Mouse (Mus musculus) spleen, postnatal 4 days (tissue): ENCODE data around the gene AI597479.
"Not testable (repeated sequence)": the region's sequence is repeated elsewhere in the genome, so short reads cannot be mapped to it uniquely, and the experiment has no call there.

ENCODE experiments used
- DNase-seq, 2 experiments: peaks; one replicate each; pipeline ENCODE4 v3.0.0; 2022; ENCODE audit warnings: low spot score in 2 of 2

The AI597479 gene

DNA sequence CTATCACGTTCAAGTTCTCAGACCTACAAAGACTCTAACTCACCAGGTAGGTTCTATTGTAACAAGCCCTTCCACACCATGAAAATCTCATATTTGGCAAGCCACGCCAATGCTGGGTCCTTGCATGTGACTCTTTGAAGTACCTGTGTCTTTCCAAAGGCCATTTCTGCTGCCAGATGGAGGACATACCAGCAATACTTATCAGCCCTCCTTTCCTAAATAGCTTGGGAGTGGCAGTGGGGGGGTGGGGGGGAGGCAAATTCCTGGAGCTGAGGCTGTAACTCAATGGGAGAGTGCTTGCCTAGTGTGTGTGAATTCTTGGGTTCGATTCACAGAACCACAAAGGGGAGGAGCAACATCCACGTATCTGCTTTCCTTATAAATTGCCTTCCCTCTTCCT is 26.2 kb downstream of the AI597479 start:
- DNase-seq, result no peak

DNA sequence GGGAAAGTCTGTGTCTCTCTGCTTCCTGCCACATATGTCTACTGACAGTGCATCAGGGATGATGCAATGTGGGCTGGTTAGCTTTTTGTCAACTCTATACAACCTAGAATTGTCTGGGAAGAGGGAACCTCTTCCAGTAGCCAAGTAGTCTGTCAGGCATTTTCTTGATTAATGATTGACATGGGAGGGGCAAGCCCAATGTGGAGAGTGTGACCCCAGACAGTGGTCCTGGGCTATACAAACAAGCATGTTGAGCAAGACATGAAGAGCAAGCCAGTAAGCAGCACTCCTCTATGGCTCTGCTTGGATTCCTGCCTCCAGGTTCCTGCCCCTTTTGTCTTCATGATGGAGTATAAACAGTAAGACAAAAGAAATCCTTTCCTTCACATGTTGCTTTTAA is 28.7 kb downstream of the AI597479 start:
- no peak for DNase-seq

DNA sequence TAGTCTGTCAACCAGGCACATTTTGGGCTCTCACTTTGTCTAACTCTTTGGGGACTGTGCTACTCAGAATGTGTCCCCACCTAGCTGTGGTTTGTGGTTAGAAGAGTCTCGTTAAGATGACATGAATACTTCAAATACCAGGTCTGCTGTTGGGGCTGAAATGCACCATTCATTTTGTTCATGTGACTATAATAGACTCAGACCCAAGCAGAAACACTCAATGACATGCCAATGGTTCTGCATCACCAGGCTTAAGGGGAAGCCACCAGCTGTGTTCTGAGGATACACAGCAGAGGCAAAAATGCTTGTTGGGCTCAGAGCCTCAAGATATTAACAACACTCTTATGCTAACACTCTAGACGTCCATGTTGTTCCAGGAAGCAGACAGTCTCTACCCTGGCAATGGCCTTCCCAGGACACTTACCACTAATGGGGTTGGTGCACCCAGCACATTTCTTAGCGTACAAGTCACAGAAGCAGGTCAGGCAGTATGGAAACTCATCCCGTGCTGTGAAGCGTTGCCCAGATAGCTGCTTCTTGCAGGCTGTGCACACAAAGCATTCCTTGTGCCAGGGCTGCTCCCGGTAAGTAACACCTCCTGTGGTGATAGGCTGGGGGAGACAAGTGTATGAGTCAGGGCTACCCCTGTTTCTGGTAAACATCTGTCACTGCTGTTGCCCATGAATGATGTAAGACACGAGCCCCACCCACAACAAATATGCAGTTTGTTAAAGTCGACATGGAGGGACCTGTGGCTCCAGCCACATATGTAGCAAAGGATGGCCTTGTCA is 29.5 kb downstream of the AI597479 start:
- no peak for DNase-seq

DNA sequence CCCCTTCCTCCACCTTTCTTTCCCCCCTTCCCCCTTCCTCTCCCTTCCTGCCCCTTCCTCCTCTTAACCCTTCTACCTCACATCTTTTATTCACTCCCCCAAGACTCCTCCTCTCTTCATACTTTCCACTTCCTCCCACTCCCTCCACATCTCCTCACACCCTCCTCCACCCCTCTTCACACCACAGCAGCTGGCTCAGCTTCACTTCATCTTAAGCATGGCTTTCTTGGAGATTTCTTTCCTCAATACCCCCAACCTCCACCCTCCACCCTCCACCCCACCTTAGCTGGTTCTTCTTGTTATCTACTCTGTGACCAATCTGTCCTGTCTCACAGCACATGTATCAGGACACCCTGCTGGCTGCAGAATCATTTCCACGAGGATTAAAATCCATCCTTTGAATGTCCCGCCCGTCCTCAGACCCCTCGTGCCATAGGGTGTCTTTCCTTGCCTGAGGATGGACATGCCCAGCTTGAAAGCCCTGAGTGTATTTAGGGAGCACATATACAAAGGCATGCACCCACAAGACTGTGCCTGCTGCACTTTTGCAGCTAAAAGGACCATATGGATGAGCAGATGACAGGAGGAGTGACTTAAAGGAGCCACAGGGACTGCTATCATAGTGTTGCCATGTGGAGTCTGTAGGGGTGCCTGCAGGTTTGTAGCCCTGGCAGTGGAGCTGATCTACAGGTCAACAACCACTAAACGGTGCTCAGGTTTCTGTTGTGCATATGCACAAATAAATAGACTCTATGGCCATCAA is 31.9 kb downstream of the AI597479 start:
- no peak for DNase-seq

DNA sequence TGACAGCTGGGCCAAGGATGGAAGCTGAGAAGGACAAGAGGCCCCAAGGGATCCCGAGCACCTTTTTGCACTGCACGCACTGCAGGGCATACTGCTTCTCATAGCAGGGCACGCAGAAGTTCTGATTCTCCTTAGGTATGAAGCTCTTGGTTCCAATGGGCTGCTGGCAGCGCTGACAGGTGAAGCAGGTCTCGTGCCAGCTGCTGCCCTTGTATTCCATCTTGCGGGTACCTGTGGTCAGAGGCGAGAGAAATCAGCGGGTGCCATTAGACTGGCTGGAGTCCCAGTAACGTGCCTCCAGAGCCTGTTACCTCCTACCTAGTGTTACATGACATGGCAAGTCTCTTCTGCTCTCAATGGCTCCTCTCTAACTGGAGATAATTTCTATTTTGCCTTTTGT is 33.1 kb downstream of the AI597479 start:
- DNase-seq, result no peak

DNA sequence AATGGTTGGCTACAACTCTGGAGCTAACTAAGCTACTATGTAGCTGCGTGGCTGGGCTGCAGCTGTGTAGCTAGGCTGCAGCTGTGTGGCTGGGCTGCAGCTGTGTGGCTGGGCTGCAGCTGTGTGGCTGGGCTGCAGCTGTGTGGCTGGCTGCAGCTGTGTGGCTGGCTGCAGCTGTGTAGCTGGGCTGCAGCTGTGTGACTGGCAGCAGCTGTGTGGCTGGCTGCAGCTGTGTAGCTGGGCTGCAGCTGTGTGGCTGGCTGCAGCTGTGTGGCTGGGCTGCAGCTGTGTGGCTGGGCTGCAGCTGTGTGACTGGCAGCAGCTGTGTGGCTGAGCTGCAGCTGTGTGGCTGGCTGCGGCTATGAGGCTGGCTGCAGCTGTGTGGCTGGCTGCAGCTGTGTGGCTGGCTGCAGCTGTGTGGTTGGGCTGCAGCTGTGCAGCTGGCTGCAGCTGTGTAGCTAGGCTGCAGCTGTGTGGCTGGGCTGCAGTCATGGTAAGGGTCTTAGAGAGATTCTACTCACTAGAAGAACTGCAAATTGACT is 38.0 kb downstream of the AI597479 start:
- DNase-seq, result not testable (repeated sequence)

DNA sequence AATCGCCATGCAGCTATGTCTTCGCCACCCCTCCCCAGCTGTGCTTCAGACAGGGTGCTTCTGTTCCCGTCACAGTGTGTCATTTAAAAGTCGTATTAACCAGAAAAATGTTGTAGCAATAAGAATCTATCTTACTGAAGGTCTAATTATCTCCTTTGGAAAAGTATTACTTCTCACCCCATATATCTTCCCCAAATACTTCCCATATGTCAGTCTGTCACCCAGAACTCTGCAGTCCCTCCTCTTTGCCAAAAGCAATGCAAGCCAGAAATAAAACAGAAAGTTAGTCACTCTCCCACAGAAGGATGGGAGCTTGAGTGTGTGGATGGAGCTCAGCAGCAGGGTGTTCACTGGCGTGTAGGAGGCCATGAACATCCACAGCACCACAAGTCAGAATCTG is 38.8 kb downstream of the AI597479 start:
- no peak for DNase-seq

DNA sequence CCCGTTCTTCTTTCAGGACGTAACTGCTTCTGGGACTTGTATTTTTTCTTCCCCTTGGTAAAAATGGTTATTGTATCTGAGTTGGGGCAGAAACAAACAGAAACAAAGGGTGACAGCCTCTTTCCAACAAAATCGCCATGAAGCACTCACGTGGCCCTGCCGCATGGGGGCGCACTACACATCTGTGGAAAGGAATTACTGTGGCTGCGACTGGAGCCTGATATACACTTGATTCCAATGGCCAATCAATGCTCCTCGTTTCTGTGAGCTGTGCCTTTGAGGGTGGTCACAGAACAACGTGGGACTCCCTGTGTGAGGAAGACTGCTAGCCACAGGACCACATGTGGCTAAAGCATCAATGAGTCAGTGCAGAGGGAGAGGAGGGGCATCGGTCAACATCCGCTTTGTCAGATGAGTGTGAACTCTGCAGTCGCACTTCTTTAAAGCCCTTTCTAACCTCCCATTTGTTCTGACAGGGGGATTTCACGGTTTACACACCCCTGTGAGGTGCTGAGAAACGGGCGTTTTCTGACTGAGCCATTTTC is 39.8 kb downstream of the AI597479 start:
- no peak for DNase-seq

DNA sequence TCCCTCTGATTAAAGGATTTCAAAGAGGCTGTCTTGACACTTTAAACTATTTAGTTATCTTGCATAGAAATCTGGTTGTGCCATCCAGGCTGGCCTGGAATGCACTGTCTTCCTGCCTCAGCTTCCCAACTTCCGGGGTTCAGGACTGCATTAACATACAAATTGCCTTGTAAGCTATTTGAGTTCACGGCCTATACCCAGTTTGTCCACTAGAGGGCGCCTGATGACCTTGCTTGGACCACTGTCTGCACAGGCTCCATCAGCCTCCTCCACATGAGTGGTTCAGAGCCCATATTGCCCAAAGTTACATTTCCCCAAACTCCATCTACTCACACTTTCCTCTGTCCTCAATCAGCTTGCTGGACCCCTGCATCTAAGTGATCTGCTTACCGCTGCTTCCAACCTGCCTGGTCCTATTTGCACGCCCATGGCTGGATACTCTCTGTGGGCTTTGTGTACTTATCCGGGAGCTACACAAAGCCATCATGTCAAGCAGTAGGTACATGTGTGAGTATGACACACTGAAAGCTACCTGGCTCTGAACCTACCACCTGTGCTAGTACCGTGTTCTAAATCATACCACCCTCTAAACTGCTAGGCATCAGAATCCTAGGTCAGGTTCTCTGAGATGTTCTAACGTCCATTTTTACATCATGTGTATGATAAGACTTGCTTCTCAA is 41.2 kb downstream of the AI597479 start:
- peak; percentile 75 to 91 for DNase-seq

DNA sequence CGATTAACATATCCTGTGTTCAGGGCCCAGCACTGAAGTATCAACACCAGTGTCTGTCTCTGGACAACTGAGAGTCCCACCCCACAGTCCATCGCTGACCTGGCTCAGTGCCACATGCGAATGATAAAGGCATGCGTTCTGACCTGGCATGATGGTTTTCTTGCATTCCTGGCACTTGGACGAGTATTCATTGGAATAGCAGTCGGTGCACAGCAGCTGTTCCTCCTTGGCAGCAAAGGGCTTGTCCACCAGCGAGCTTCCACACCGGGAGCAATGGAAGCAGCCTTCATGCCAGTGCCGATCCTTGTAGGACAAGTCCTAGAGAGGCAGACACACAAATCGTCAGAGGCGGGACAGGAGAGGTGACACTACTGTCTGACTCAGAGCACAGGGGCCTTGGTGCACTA is 43.0 kb downstream of the AI597479 start:
- no peak for DNase-seq

DNA sequence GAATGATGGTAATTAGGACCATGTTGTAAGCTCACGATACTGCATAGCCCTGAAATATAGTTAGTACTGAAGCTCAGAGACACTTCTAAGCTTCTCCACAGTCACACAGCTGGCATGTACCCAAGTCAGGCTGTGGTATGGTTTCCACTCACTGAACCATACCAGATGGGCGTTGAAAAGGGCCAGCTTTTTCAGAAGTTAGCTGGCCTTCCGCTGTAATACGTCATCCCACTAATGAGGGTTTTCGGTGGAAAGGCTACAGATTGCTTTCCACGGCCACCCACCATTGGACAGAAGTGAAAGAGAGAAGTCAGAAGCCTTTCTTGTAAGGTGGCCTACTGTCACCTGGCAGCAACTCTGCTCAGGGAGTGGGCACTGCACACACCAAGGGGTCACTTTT is 44.3 kb downstream of the AI597479 start:
- DNase-seq, result no peak

DNA sequence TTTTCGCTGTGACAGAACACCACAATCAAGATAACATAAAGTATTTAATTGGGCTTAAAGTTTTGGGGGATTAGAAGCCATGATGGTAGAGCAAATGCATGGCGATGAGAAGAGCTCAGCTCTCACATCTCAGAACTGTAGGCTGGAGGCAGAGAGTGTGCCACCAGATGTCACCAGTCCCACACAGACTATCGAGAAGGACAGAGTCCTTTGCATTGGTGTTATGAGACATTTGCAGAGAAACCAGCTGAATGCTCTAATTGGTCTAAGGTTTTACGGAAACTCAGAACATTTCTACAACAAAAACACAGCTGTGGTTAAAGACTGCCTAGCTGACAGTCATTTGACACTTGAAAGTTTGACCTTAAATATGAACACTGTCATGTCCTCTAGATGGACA is 44.8 kb downstream of the AI597479 start:
- no peak for DNase-seq

DNA sequence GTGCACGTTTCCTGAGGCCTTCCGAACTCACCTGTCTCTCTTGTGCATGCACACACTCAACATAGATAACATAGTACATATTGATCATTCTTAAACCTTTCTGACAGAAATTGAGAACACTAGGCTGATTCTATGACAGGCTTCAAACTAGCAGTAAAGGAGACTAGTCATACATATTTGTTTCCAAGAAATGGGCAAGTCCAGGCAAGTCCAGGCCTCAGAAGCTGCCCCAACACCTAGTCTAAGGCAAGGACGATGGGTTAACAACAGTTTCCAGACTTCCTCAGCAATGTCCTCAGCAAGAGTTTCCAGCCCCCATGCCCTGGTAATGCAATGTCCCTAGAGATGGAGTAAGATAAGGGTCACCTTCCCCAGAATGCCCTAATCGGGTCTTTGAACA is 45.3 kb downstream of the AI597479 start:
- DNase-seq, result no peak

DNA sequence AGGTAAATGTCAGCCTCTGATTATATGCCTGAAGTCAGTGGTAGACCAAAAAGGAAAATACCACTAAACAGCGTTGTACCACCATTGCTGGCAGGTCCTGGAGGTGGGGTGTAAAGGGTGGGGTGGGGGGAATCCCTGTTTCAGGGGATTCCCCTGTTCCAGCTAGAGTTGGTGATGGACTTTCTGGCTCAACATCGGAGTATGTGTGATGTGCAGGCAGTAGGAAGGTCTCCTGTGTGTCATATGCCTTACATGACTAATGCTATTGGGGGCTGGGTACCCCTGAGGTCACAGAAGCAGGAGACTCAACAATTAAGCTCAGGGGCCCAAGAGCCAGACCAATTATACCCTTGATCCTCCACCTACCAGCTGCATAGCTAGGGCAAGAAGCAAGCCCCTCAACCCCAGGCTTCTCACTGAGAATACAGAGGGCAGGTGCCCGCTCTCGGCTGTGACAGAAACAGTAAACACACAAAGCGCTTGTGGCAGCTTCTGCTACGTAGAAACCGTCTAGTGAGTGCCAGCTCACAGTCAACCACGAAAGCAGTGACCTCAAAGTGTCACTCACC is 45.9 kb downstream of the AI597479 start:
- DNase-seq, result no peak

DNA sequence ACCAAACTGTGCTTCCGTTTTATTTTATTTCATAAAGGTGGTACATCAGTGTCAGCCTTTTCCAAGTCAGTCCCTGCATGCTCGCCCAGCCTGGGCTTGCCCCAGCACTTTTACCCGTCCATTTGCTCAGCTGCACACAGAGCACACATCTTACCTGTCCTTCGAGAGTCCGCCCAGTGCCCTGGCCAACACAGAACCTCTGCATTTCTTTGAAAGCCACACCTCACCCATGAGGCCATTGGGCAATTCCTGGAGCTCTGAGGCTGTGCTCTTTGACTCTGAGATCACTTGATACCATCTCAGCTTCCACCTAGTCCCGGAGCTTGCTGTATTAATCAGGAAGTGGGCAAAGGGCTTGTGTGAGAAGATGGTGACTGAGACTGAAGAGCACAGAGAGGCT is 46.9 kb downstream of the AI597479 start:
- DNase-seq, result no peak

DNA sequence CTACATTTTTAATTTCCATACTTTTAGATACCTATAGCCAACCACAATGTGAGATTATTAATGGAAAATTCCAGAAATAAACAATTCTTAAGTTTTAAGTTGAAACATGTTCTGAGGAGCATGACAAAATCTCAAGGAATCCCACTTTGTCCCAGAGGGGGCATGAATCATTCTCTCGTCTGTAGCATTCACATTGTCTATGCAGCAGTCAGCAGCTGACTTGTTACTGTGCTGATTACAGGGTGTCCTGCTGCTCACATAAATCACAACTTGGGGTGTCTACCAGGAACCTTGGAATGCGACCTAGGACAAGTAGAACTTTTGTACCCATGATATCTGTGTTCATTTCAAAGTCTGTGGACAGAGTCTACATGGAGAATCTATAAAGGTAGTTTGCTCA is 49.0 kb downstream of the AI597479 start:
- DNase-seq, result no peak

DNA sequence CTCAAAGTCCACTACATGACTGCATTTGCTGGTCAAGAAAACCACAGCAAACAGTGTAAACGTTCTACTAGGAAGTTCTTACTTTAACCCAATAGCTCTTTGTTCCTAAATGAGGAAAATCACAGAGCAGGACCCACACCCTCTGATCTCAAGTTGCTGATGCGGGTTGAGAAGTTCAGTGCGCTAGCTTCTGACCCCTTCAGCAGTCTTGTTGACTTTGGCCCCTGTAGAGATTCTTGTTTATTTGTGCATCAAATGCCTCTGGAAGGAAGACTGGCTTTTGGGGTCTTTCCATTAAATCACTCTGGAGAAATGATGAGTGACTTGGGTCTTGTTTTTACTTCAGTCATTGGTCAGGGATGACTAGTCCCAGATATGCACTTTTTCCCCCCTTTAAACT is 51.7 kb downstream of the AI597479 start:
- DNase-seq, result no peak

DNA sequence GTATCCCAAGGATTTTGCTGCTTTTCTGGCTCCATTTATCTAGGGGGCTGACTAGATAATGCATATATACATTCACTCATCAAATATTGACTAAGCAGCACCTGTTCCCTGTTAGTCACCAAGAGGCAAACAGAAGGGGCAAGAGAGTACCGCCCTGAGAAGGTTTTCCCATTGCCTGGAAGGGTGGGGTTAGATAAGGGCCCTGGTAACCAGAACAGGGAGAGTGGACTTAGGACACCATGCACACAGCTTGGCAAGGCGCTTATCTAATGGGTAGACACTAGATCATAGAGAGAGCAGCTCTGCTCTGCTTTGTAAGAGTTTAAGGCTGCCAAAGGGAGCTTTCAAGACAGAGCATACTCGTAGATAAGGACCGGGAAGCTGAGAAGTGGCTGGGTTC is 54.1 kb downstream of the AI597479 start:
- no peak for DNase-seq

DNA sequence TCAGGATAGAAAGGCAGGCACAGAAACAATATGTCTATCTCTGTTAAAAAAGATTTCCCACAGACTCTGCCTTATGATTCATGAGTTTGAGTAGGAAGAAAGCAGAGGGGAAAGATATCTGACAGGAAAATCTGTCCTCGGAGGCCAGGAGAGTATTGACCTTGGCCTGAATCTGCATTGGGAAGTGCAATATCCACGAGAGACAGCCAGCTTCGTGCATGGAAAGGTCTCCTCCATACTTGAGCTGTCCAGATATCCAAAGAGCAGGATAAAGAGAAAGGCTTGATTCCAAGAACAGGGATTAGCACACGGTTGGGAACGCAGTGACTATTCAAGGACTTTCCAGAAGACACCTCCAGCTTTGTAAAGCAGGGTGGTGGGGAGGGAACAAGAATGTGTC is 55.0 kb downstream of the AI597479 start:
- DNase-seq, result no peak

DNA sequence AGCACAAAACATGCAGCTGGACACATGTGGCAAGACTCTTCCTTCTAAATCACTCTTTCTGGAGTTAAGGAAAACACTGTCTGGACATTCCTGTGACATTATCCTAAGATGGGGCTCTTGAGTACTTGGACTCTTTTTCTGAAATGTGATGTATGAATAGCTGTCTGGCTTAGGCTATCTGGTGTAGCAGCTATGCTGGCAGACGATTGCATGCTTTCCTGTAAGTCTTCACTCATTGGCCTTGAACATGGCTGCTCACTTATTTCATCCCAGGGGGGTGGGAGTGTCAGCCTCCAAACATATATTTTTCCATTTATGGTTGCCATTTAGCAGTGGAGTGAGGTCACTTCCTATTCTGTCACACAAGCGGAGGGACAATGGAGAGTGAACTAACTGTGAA is 56.0 kb downstream of the AI597479 start:
- no peak for DNase-seq

DNA sequence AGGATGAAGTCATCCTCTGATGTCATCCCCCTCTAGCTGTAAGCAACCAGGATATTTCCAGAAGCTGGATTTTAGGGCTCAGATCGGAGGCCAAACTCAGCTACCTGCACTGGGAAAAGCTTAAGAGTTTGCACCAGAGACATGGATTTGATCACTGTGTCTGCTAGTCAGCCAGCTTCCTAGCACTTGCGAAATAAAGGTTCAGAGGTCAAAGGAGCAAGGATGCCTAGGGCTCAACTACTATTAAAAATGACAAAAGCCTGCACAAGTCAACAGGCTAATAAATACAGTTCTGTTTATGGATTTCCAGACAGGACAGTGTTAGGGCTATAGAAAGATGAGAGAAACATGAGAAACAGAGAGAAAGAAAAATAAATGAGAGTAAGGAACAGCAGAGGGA is 59.4 kb downstream of the AI597479 start:
- DNase-seq, result no peak

DNA sequence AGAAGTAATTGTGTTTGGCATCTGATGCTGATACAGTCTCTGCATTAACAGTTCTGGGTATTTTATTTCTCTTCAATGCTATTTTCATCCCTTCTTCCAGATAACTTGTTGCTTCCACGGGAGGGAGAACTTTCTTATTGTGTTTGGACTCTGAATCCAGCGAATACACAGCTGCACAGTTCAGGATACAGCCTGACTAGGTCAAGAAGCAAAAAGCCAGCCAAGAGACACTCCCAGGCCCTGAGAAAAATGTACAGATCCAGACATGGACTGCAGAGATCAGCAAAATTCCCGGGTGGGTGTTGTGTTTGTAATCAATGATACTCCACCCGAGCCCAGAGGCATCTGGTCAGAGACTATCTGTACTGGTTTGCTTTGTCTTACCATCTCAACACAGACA is 60.9 kb downstream of the AI597479 start:
- DNase-seq, result no peak
